Mouse (Mus musculus) heart, embryonic 10.5 days (tissue): ENCODE data around the gene Olfr826. TPM values are rescaled to one million over a fixed set of nuclear protein-coding genes. Genes with fewer than 3 reads are reported as not detected.

Source experiments
- polyA plus RNA-seq: library from polyadenylated mRNA; unstranded; fragments of >200 nt; fragmentation: Nextera tagmentation; extraction: Ambion mirVana; gene quantifications from 2 replicates; pipeline ENCODE4 v1.2.1, GENCODE M21; 2016

Gene Olfr826
- polyA plus RNA-seq, 1 experiment from 2014 or later: not detected

Other genes with a start within 250 kb of the Olfr826 start
- not detected in 2 replicates for gene Olfr818, start 235.1 kb downstream of the Olfr826 start, polyA plus RNA-seq
- not detected in 2 replicates for gene Olfr819, start 216.9 kb downstream of the Olfr826 start, polyA plus RNA-seq
- gene Olfr247, start 208.0 kb downstream of the Olfr826 start, polyA plus RNA-seq: not detected in 2 replicates
- not detected in 2 replicates for gene Gm10310, start 199.1 kb downstream of the Olfr826 start, polyA plus RNA-seq
- not detected in 2 replicates for gene Olfr820, start 171.6 kb downstream of the Olfr826 start, polyA plus RNA-seq
- gene Olfr821, start 153.8 kb downstream of the Olfr826 start, polyA plus RNA-seq: not detected in 2 replicates
- not detected in 2 replicates for gene Olfr822, start 113.0 kb downstream of the Olfr826 start, polyA plus RNA-seq
- not detected in 2 replicates for gene Olfr823, start 68.8 kb downstream of the Olfr826 start, polyA plus RNA-seq
- gene Olfr824, start 54.2 kb downstream of the Olfr826 start, polyA plus RNA-seq: not detected in 2 replicates
- not detected in 2 replicates for gene Olfr825, start 17.4 kb downstream of the Olfr826 start, polyA plus RNA-seq
- not detected in 2 replicates for gene Olfr827, start 30.2 kb upstream of the Olfr826 start, polyA plus RNA-seq
- gene Neurod4, start 96.1 kb upstream of the Olfr826 start, polyA plus RNA-seq: 0.06 and 0.28 TPM in 2 replicates
- gene Tespa1, start 138.7 kb upstream of the Olfr826 start, polyA plus RNA-seq: 0.23 TPM in 1 of 2 replicates, not detected in the other
- gene Vmn2r84, start 210.1 kb upstream of the Olfr826 start, polyA plus RNA-seq: not detected in 2 replicates
- gene Vmn2r85, start 245.5 kb upstream of the Olfr826 start, polyA plus RNA-seq: not detected in 2 replicates